Mouse (Mus musculus): Measurements from ENCODE around the gene Ugt1a9. TPM values are rescaled to one million over a fixed set of nuclear protein-coding genes. Genes with fewer than 3 reads are reported as not detected.

Gene Ugt1a9
- total and polyA plus RNA-seq, 3 experiments = not detected

DNA sequence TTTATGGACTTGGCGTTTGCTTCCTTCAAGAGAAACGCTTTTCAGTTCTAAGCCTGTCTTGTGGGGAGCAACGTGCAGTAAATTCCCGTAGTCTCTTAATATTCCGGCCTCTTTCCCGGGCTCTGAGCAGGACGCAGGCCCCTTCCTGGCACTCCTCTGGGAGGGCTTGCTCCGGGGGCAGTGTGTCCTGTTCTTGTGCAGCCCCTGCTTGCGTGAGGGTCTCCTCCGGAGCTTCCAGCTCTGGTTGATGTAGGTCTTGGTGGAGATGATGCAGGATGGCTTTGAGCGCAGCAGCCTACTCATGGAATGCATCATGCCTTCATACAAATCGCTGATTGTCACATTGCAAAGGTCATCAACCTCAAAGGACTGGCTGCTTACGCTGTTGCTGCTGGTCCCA, 195.5 kb downstream of the Ugt1a9 start:
- Histone ChIP-seq H3K27ac (ENCODE audit: insufficient read depth, low read depth) (no peak overlapping the region), H3K9me3 (replicated peaks; ENCODE audit: low read length) (peaks cover 12% of the 10 kb centered on the region), H3K36me3 (replicated peaks in 1 of 2; ENCODE audit: control insufficient read depth in 1 of 2, insufficient read depth in 1 of 2, low read length in 1 of 2) (peaks cover 71 to 90% of the 10 kb centered on the region in 2 experiments), H3K9ac (ENCODE audit: insufficient read depth, low read depth) (no peak overlapping the region), H3K4me1 (ENCODE audit: control insufficient read depth in 1 of 2, insufficient read depth in 2 of 2) (peaks cover 0 to 8% of the 10 kb centered on the region in 2 experiments; a peak in 2 of 4 replicates), H3K27me3 (replicated peaks) (no peaks in the 10 kb centered on the region), H3K79me2 (replicated peaks; ENCODE audit: control insufficient read depth, extremely low read depth, insufficient read depth, poor library complexity, severe bottlenecking) (no peaks in the 10 kb centered on the region), H3K4me2 (ENCODE audit: insufficient read depth, low read depth, poor library complexity, severe bottlenecking) (no peak overlapping the region), H3K4me3 (replicated peaks in 1 of 3; ENCODE audit: low read depth in 2 of 3, low read length in 2 of 3, poor library complexity in 1 of 3) (no peak overlapping the region)
- TF ChIP-seq MAZ (IDR thresholded peaks at IDR 0.05; ENCODE audit: low read depth, low read length) (no peak), RCOR1 (conservative IDR thresholded peaks at IDR 0.05; ENCODE audit: low read depth, low read length) (no peak), SMC3 (IDR thresholded peaks at IDR 0.05; ENCODE audit: low read depth, low read length) (no peak)
- dilution Hi-C loops (cut with MboI; ENCODE audit: extremely low pct_ligation_motif_present, extremely low pct_unique_long_range_greater_than_20kb, low sequenced_read_pairs) = no loop called here
- in situ Hi-C loops (cut with MboI; ENCODE audit: low pct_ligation_motif_present, low pct_unique_long_range_greater_than_20kb, low sequenced_read_pairs) = no loop called here
- DNase-seq (ENCODE audit: extremely low read depth) = no peak

DNA sequence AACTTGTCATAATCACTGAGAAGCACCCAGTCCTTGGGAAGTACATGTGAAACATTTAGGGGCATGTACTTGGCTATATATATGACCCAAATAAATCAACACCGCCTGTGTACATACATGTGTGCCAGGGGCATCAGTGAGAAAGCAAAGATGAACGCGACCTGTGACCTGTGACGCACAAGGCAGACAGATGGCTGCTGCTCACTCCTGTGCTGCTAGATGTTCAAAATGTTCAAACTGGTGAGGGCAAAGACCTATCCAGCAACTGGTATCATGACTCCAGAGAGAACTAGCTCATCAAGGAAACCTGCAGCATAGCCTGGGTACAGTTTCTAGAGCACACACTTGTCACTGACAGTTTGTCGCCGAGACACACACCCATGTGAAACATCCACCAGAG, 196.9 kb downstream of the Ugt1a9 start:
- Histone ChIP-seq H3K4me3 (replicated peaks in 1 of 3; ENCODE audit: low read depth in 2 of 3, low read length in 2 of 3, poor library complexity in 1 of 3) (no peak overlapping the region), H3K9me3 (replicated peaks; ENCODE audit: low read length) (peaks cover 16% of the 10 kb centered on the region), H3K4me2 (ENCODE audit: insufficient read depth, low read depth, poor library complexity, severe bottlenecking) (no peak overlapping the region), H3K36me3 (replicated peaks in 1 of 2; ENCODE audit: control insufficient read depth in 1 of 2, insufficient read depth in 1 of 2, low read length in 1 of 2) (peaks cover 84 to 91% of the 10 kb centered on the region in 2 experiments), H3K4me1 (ENCODE audit: control insufficient read depth in 1 of 2, insufficient read depth in 2 of 2) (no peaks in the 10 kb centered on the region), H3K9ac (ENCODE audit: insufficient read depth, low read depth) (no peak overlapping the region), H3K27me3 (replicated peaks) (no peaks in the 10 kb centered on the region), H3K27ac (ENCODE audit: insufficient read depth, low read depth) (no peak overlapping the region), H3K79me2 (replicated peaks; ENCODE audit: control insufficient read depth, extremely low read depth, insufficient read depth, poor library complexity, severe bottlenecking) (no peaks in the 10 kb centered on the region)
- DNase-seq (ENCODE audit: extremely low read depth) = no peak
- TF ChIP-seq MXI1 (IDR thresholded peaks at IDR 0.05; ENCODE audit: low read depth, low read length) = no peak
- 0 out of 2 replicates have a peak, but pooled peaks have one; percentile 32 for TF ChIP-seq SIN3A (IDR thresholded peaks at IDR 0.05; ENCODE audit: low read length)
- in situ Hi-C loops (cut with MboI; ENCODE audit: low pct_ligation_motif_present, low pct_unique_long_range_greater_than_20kb, low sequenced_read_pairs) = no loop called here
- dilution Hi-C loops (cut with MboI; ENCODE audit: extremely low pct_ligation_motif_present, extremely low pct_unique_long_range_greater_than_20kb, low sequenced_read_pairs) = no loop called here

DNA sequence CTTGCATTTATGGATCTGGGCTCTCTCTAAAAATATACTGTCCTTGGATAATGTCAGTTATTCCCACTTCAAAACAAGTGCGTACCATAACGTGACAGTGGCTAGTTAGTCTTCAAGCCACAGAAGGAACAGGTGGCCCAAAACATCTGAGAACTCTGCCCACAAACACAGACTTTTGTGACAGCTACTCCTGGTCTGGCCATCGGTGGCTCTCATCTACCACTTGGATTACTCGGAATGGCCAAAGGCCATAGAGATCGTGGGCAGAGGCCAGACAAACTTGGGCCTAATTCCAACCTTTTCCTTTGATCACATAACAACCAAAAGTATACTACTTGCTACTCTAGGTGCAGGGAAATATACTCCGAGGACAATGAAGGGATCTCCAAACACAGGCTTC, 197.5 kb downstream of the Ugt1a9 start:
- H3K4me1 ChIP-seq (ENCODE audit: control insufficient read depth in 1 of 2, insufficient read depth in 2 of 2) = no peaks in the 10 kb centered on the region
- no peaks in the 10 kb centered on the region for H3K79me2 ChIP-seq (replicated peaks; ENCODE audit: control insufficient read depth, extremely low read depth, insufficient read depth, poor library complexity, severe bottlenecking)
- no peaks in the 10 kb centered on the region for H3K27me3 ChIP-seq (replicated peaks)
- no peak overlapping the region for H3K9ac ChIP-seq (ENCODE audit: insufficient read depth, low read depth)
- H3K9me3 ChIP-seq (replicated peaks; ENCODE audit: low read length) = peaks cover 18% of the 10 kb centered on the region
- TF ChIP-seq POLR2A (IDR thresholded peaks at IDR 0.05; ENCODE audit: low read depth, low read length) (peak; percentile 18; the same call in 1 of the 2 replicates), PAX5 (IDR thresholded peaks at IDR 0.05; ENCODE audit: low read length) (no peak), SIN3A (IDR thresholded peaks at IDR 0.05; ENCODE audit: low read length) (no peak), JUN (IDR thresholded peaks at IDR 0.05; ENCODE audit: insufficient read depth, low read depth, low read length) (no peak)
- peaks cover 86 to 90% of the 10 kb centered on the region in 2 experiments for H3K36me3 ChIP-seq (replicated peaks in 1 of 2; ENCODE audit: control insufficient read depth in 1 of 2, insufficient read depth in 1 of 2, low read length in 1 of 2)
- no peak overlapping the region for H3K4me3 ChIP-seq (replicated peaks in 1 of 3; ENCODE audit: low read depth in 2 of 3, low read length in 2 of 3, poor library complexity in 1 of 3)
- in situ Hi-C loops (cut with MboI; ENCODE audit: low pct_ligation_motif_present, low pct_unique_long_range_greater_than_20kb, low sequenced_read_pairs) = no loop called here
- DNase-seq (ENCODE audit: extremely low read depth) = no peak
- H3K27ac ChIP-seq (ENCODE audit: insufficient read depth, low read depth) = no peak overlapping the region
- dilution Hi-C loops (cut with MboI; ENCODE audit: extremely low pct_ligation_motif_present, extremely low pct_unique_long_range_greater_than_20kb, low sequenced_read_pairs) = no loop called here
- no peak overlapping the region for H3K4me2 ChIP-seq (ENCODE audit: insufficient read depth, low read depth, poor library complexity, severe bottlenecking)

Other genes starting within 250 kb of the Ugt1a9 start
- gene Dgkd, start 217.5 kb upstream of the Ugt1a9 start, total RNA-seq (2012; rRNA removed) = 73.4 and 89.9 TPM in 2 replicates
- gene Dgkd, start 217.5 kb upstream of the Ugt1a9 start, total RNA-seq (2014; rRNA removed) = 57.5 and 58.0 TPM in 2 replicates
- gene Dgkd, start 217.5 kb upstream of the Ugt1a9 start, polyA plus RNA-seq (2012; ENCODE audit: insufficient read length, low read depth) = 73.8 and 77.3 TPM in 2 replicates
- gene Usp40, start 62.2 kb upstream of the Ugt1a9 start, total RNA-seq (2012; rRNA removed) = 12.7 and 14.4 TPM in 2 replicates
- 15.4 and 16.9 TPM in 2 replicates for gene Usp40, start 62.2 kb upstream of the Ugt1a9 start, total RNA-seq (2014; rRNA removed)
- gene Usp40, start 62.2 kb upstream of the Ugt1a9 start, polyA plus RNA-seq (2012; ENCODE audit: insufficient read length, low read depth) = 14.0 and 14.8 TPM in 2 replicates
- gene Ugt1a10, start 15.4 kb upstream of the Ugt1a9 start, total RNA-seq (2012; rRNA removed) = not detected in 2 replicates
- gene Ugt1a10, start 15.4 kb upstream of the Ugt1a9 start, total RNA-seq (2014; rRNA removed) = not detected in 2 replicates
- gene Ugt1a10, start 15.4 kb upstream of the Ugt1a9 start, polyA plus RNA-seq (2012; ENCODE audit: insufficient read length, low read depth) = not detected in 2 replicates
- gene Ugt1a8, start 17.0 kb downstream of the Ugt1a9 start, total RNA-seq (2012; rRNA removed) = not detected in 2 replicates
- gene Ugt1a8, start 17.0 kb downstream of the Ugt1a9 start, total RNA-seq (2014; rRNA removed) = not detected in 2 replicates
- gene Ugt1a8, start 17.0 kb downstream of the Ugt1a9 start, polyA plus RNA-seq (2012; ENCODE audit: insufficient read length, low read depth) = not detected in 2 replicates
- gene Ugt1a7c, start 24.3 kb downstream of the Ugt1a9 start, total RNA-seq (2012; rRNA removed) = 1.3 and 2.2 TPM in 2 replicates
- 11.1 and 11.4 TPM in 2 replicates for gene Ugt1a7c, start 24.3 kb downstream of the Ugt1a9 start, total RNA-seq (2014; rRNA removed)
- gene Ugt1a7c, start 24.3 kb downstream of the Ugt1a9 start, polyA plus RNA-seq (2012; ENCODE audit: insufficient read length, low read depth) = 15.3 and 18.3 TPM in 2 replicates
- 0.08 TPM in 1 of 2 replicates, not detected in the other for gene Ugt1a6b, start 32.5 kb downstream of the Ugt1a9 start, total RNA-seq (2012; rRNA removed)
- 0.13 TPM in 1 of 2 replicates, not detected in the other for gene Ugt1a6b, start 32.5 kb downstream of the Ugt1a9 start, total RNA-seq (2014; rRNA removed)
- 0.26 TPM in 1 of 2 replicates, not detected in the other for gene Ugt1a6b, start 32.5 kb downstream of the Ugt1a9 start, polyA plus RNA-seq (2012; ENCODE audit: insufficient read length, low read depth)
- gene Ugt1a6a, start 64.0 kb downstream of the Ugt1a9 start, total RNA-seq (2012; rRNA removed) = 0.21 and 0.30 TPM in 2 replicates
- 0.19 and 0.38 TPM in 2 replicates for gene Ugt1a6a, start 64.0 kb downstream of the Ugt1a9 start, total RNA-seq (2014; rRNA removed)
- gene Ugt1a6a, start 64.0 kb downstream of the Ugt1a9 start, polyA plus RNA-seq (2012; ENCODE audit: insufficient read length, low read depth) = 0.43 and 0.46 TPM in 2 replicates
- gene Ugt1a5, start 95.2 kb downstream of the Ugt1a9 start, total RNA-seq (2012; rRNA removed) = not detected in 2 replicates
- not detected in 2 replicates for gene Ugt1a5, start 95.2 kb downstream of the Ugt1a9 start, total RNA-seq (2014; rRNA removed)
- gene Ugt1a5, start 95.2 kb downstream of the Ugt1a9 start, polyA plus RNA-seq (2012; ENCODE audit: insufficient read length, low read depth) = not detected in 2 replicates
- gene Ugt1a2, start 129.8 kb downstream of the Ugt1a9 start, total RNA-seq (2012; rRNA removed) = not detected in 2 replicates
- gene Ugt1a2, start 129.8 kb downstream of the Ugt1a9 start, total RNA-seq (2014; rRNA removed) = not detected in 2 replicates
- gene Ugt1a2, start 129.8 kb downstream of the Ugt1a9 start, polyA plus RNA-seq (2012; ENCODE audit: insufficient read length, low read depth) = not detected in 2 replicates
- gene Dnajb3, start 135.0 kb downstream of the Ugt1a9 start, total RNA-seq (2012; rRNA removed) = not detected in 2 replicates
- gene Dnajb3, start 135.0 kb downstream of the Ugt1a9 start, total RNA-seq (2014; rRNA removed) = not detected in 2 replicates
- gene Dnajb3, start 135.0 kb downstream of the Ugt1a9 start, polyA plus RNA-seq (2012; ENCODE audit: insufficient read length, low read depth) = not detected in 2 replicates
- gene Ugt1a1, start 141.2 kb downstream of the Ugt1a9 start, total RNA-seq (2012; rRNA removed) = 0.08 TPM in 1 of 2 replicates, not detected in the other
- gene Ugt1a1, start 141.2 kb downstream of the Ugt1a9 start, total RNA-seq (2014; rRNA removed) = not detected in 2 replicates
- 0.19 TPM in 1 of 2 replicates, not detected in the other for gene Ugt1a1, start 141.2 kb downstream of the Ugt1a9 start, polyA plus RNA-seq (2012; ENCODE audit: insufficient read length, low read depth)
- 0.13 and 0.17 TPM in 2 replicates for gene Mroh2a, start 156.2 kb downstream of the Ugt1a9 start, total RNA-seq (2012; rRNA removed)
- gene Mroh2a, start 156.2 kb downstream of the Ugt1a9 start, total RNA-seq (2014; rRNA removed) = not detected in 2 replicates
- gene Mroh2a, start 156.2 kb downstream of the Ugt1a9 start, polyA plus RNA-seq (2012; ENCODE audit: insufficient read length, low read depth) = 0.78 and 1.0 TPM in 2 replicates
- 65.2 and 69.8 TPM in 2 replicates for gene Hjurp, start 206.8 kb downstream of the Ugt1a9 start, total RNA-seq (2012; rRNA removed)
- 74.1 and 80.8 TPM in 2 replicates for gene Hjurp, start 206.8 kb downstream of the Ugt1a9 start, total RNA-seq (2014; rRNA removed)
- gene Hjurp, start 206.8 kb downstream of the Ugt1a9 start, polyA plus RNA-seq (2012; ENCODE audit: insufficient read length, low read depth) = 64.8 and 67.6 TPM in 2 replicates
- not detected in 2 replicates for gene Trpm8, start 206.9 kb downstream of the Ugt1a9 start, total RNA-seq (2012; rRNA removed)
- not detected in 2 replicates for gene Trpm8, start 206.9 kb downstream of the Ugt1a9 start, total RNA-seq (2014; rRNA removed)
- not detected in 2 replicates for gene Trpm8, start 206.9 kb downstream of the Ugt1a9 start, polyA plus RNA-seq (2012; ENCODE audit: insufficient read length, low read depth)

All from CH12.LX (cell line).